Mouse (Mus musculus) embryonic facial prominence, embryonic 14.5 days (tissue): ENCODE data around the gene Creb5. TPM values are rescaled to one million over a fixed set of nuclear protein-coding genes. Genes with fewer than 3 reads are reported as not detected.
"Not testable (repeated sequence)": the region's sequence is repeated elsewhere in the genome, so short reads cannot be mapped to it uniquely, and the experiment has no call there.

ENCODE experiments used
- ATAC-seq: fragments of 200-750 bp; cut with Nextera tagmentation; 2 replicates; pipeline ENCODE4 v1.8.0; 2017; ENCODE audit warnings: low read depth, moderate number of reproducible peaks, moderate TSS enrichment
- DNase-seq: peaks from one replicate; pipeline ENCODE4 v3.0.0-alpha.2; 2015; ENCODE audit warnings: low spot score
- H3K27ac ChIP-seq: fragments of 300-500 bp; sonication (generic); replicated peaks from 2 replicates; pipeline ENCODE4 v1.5.1; 2014; ENCODE audit warnings: low read depth, mild to moderate bottlenecking, low read length, moderate library complexity
- H3K27me3 ChIP-seq: fragments of 300-500 bp; sonication (generic); replicated peaks from 2 replicates; pipeline ENCODE4 v1.6.1; 2014; ENCODE audit warnings: low read length; ENCODE audit not compliant: control insufficient read depth, insufficient read depth
- H3K36me3 ChIP-seq: fragments of 300-500 bp; sonication (generic); 2 replicates; pipeline ENCODE4 v1.6.1; 2014; ENCODE audit warnings: low read length, mixed read lengths; ENCODE audit not compliant: control insufficient read depth, insufficient read depth
- H3K4me1 ChIP-seq: fragments of 300-500 bp; sonication (generic); 2 replicates; pipeline ENCODE4 v1.6.1; 2014; ENCODE audit warnings: antibody characterized with exemption, low read length; ENCODE audit not compliant: control insufficient read depth, insufficient read depth
- H3K4me2 ChIP-seq: fragments of 300-500 bp; sonication (generic); 2 replicates; pipeline ENCODE4 v1.6.1; 2014; ENCODE audit warnings: low read depth, mild to moderate bottlenecking, low read length, moderate library complexity, mixed read lengths
- H3K4me3 ChIP-seq: fragments of 300-500 bp; sonication (generic); 2 replicates; pipeline ENCODE4 v1.5.1; 2014; ENCODE audit warnings: low read depth, mild to moderate bottlenecking, low read length
- H3K9ac ChIP-seq: fragments of 300-500 bp; sonication (generic); 2 replicates; pipeline ENCODE4 v1.6.1; 2014; ENCODE audit warnings: low read depth, mild to moderate bottlenecking, low read length, moderate library complexity, mixed read lengths
- H3K9me3 ChIP-seq: fragments of 300-500 bp; sonication (generic); 2 replicates; pipeline ENCODE4 v1.6.1; 2016; ENCODE audit warnings: low read length; ENCODE audit not compliant: control insufficient read depth
- whole genome bisulfite sequencing: fragments of 180-500 bp; shearing (Covaris S2); extraction: QIAGEN DNeasy Blood & Tissue Kit; methylation state at CpG from one replicate; pipeline ENCODE4 v1.1.7; 2014; 5-methylcytosine and 5-hydroxymethylcytosine counted together
- polyA plus RNA-seq: library from polyadenylated mRNA; unstranded; fragments of >200 nt; fragmentation: Nextera tagmentation; extraction: Ambion mirVana; gene quantifications from 2 replicates; pipeline ENCODE4 v1.2.1, GENCODE M21; 2014

The Creb5 gene
- polyA plus RNA-seq, 1 experiment from 2014 or later = 22.8 TPM

- Histone ChIP-seq H3K27me3 (no peaks in the 10 kb centered on the region), H3K4me2 (no peak overlapping the region), H3K36me3 (no peaks in the 10 kb centered on the region), H3K27ac (no peak overlapping the region), H3K9ac (no peak overlapping the region), H3K4me1 (peaks cover 30% of the 10 kb centered on the region), H3K4me3 (no peak overlapping the region), H3K9me3 (no peaks in the 10 kb centered on the region)
- WGBS = 47% methylated on average over 4 of the region's 4 CpGs
- DNase-seq (no peak), ATAC-seq (no peak)
Measured at GRCm38 (mm10) chr6:53395208-53395607, 108.1 kb downstream of the Creb5 start.

- no peak overlapping the region for H3K9ac ChIP-seq
- H3K4me1 ChIP-seq = peaks cover 30% of the 10 kb centered on the region
- no peaks in the 10 kb centered on the region for H3K9me3 ChIP-seq
- H3K27me3 ChIP-seq = no peaks in the 10 kb centered on the region
- H3K36me3 ChIP-seq = no peaks in the 10 kb centered on the region
- DNase-seq (no peak), ATAC-seq (no peak)
- H3K4me3 ChIP-seq = no peak overlapping the region
- 88% methylated on average over 3 of the region's 3 CpGs for WGBS
- no peak overlapping the region for H3K4me2 ChIP-seq
- H3K27ac ChIP-seq = no peak overlapping the region
Measured at GRCm38 (mm10) chr6:53396421-53396820, 109.4 kb downstream of the Creb5 start.

- Histone ChIP-seq H3K36me3 (no peaks in the 10 kb centered on the region), H3K9me3 (no peaks in the 10 kb centered on the region), H3K27ac (no peak overlapping the region), H3K27me3 (no peaks in the 10 kb centered on the region), H3K4me1 (peaks cover 33% of the 10 kb centered on the region), H3K4me3 (no peak overlapping the region), H3K9ac (no peak overlapping the region), H3K4me2 (no peak overlapping the region)
- ATAC-seq (no peak), DNase-seq (peak; percentile 39)
- WGBS = 43% methylated on average over 4 of the region's 4 CpGs
Measured at GRCm38 (mm10) chr6:53397797-53398196, 110.7 kb downstream of the Creb5 start.

GRCm38 (mm10) chr6:53398297-53399140 is 111.4 kb downstream of the Creb5 start:
- no peak overlapping the region for H3K9ac ChIP-seq
- no peaks in the 10 kb centered on the region for H3K27me3 ChIP-seq
- DNase-seq (peak; percentile 70), ATAC-seq (no peak; the same call in 1 of the 2 replicates)
- H3K4me1 ChIP-seq = peaks cover 33% of the 10 kb centered on the region
- H3K4me3 ChIP-seq = no peak overlapping the region
- 20% methylated on average over 18 of the region's 18 CpGs for WGBS
- H3K36me3 ChIP-seq = no peaks in the 10 kb centered on the region
- peak overlapping the region; percentile 39 for H3K4me2 ChIP-seq
- peak overlapping the region; percentile 48; the same call in 1 of the 2 replicates for H3K27ac ChIP-seq
- no peaks in the 10 kb centered on the region for H3K9me3 ChIP-seq

GRCm38 (mm10) chr6:53401364-53401763 is 114.3 kb downstream of the Creb5 start:
- Histone ChIP-seq H3K4me1 (peaks cover 24% of the 10 kb centered on the region), H3K4me2 (no peak overlapping the region), H3K27ac (no peak overlapping the region), H3K36me3 (no peaks in the 10 kb centered on the region), H3K9ac (no peak overlapping the region), H3K4me3 (no peak overlapping the region), H3K9me3 (no peaks in the 10 kb centered on the region), H3K27me3 (no peaks in the 10 kb centered on the region)
- WGBS = 70% methylated on average over 6 of the region's 6 CpGs
- DNase-seq (peak; percentile 24), ATAC-seq (0 out of 2 replicates have a peak, but pooled peaks have one; percentile 22)

- not testable (repeated sequence) for DNase-seq, ATAC-seq, H3K4me3 ChIP-seq, H3K4me2 ChIP-seq, H3K36me3 ChIP-seq, H3K9me3 ChIP-seq, H3K27me3 ChIP-seq, H3K9ac ChIP-seq, H3K27ac ChIP-seq
- 89% methylated on average over 7 of the region's 7 CpGs for WGBS
- H3K4me1 ChIP-seq = peaks cover 24% of the 10 kb centered on the region
Measured at GRCm38 (mm10) chr6:53402551-53402950, 115.5 kb downstream of the Creb5 start.

- H3K27me3 ChIP-seq = no peaks in the 10 kb centered on the region
- 71% methylated on average over 6 of the region's 6 CpGs for WGBS
- no peaks in the 10 kb centered on the region for H3K36me3 ChIP-seq
- ATAC-seq (no peak), DNase-seq (no peak)
- H3K9me3 ChIP-seq = no peaks in the 10 kb centered on the region
- H3K4me1 ChIP-seq = no peaks in the 10 kb centered on the region
- no peak overlapping the region for H3K27ac ChIP-seq
- no peak overlapping the region for H3K4me2 ChIP-seq
- no peak overlapping the region for H3K4me3 ChIP-seq
- no peak overlapping the region for H3K9ac ChIP-seq
Measured at GRCm38 (mm10) chr6:53409183-53409582, 122.1 kb downstream of the Creb5 start.

- H3K27me3 ChIP-seq = no peaks in the 10 kb centered on the region
- H3K9me3 ChIP-seq = no peaks in the 10 kb centered on the region
- DNase-seq (no peak), ATAC-seq (no peak)
- WGBS = 47% methylated on average over 3 of the region's 3 CpGs
- no peak overlapping the region for H3K4me3 ChIP-seq
- peaks cover 1% of the 10 kb centered on the region; the same call in 1 of the 2 replicates for H3K4me1 ChIP-seq
- H3K9ac ChIP-seq = no peak overlapping the region
- no peak overlapping the region for H3K4me2 ChIP-seq
- H3K36me3 ChIP-seq = no peaks in the 10 kb centered on the region
- H3K27ac ChIP-seq = no peak overlapping the region
Measured at GRCm38 (mm10) chr6:53421345-53421744, 134.3 kb downstream of the Creb5 start.

- ATAC-seq (no peak), DNase-seq (peak; percentile 29)
- H3K9ac ChIP-seq = no peak overlapping the region
- 33% methylated on average over 7 of the region's 7 CpGs for WGBS
- H3K36me3 ChIP-seq = no peaks in the 10 kb centered on the region
- H3K4me1 ChIP-seq = peaks cover 14% of the 10 kb centered on the region
- H3K27ac ChIP-seq = no peak overlapping the region
- no peak overlapping the region for H3K4me2 ChIP-seq
- H3K27me3 ChIP-seq = no peaks in the 10 kb centered on the region
- H3K9me3 ChIP-seq = no peaks in the 10 kb centered on the region
- H3K4me3 ChIP-seq = no peak overlapping the region
Measured at GRCm38 (mm10) chr6:53429368-53429767, 142.3 kb downstream of the Creb5 start.
